Mouse (Mus musculus) bone marrow, adult 2 months (tissue): ENCODE measurements at regions not wholly inside any gene's neighbourhood (a gene's known extent, or its start where the extent isn't known, plus 50 kb on each side); places are given as distances from the start of the nearest gene placed in this dataset.

ENCODE experiments used
- CTCF ChIP-seq: fragments of 200-500 bp; IDR thresholded peaks from 2 replicates; pipeline ENCODE4 v1.5.1; 2011; ENCODE audit warnings: low read length, control low read depth; ENCODE audit not compliant: control insufficient read depth, insufficient read depth
- POLR2A ChIP-seq: fragments of 200-500 bp; IDR thresholded peaks from 2 replicates; pipeline ENCODE4 v1.6.1; 2011; ENCODE audit warnings: low read depth, mild to moderate bottlenecking, control low read depth, low read length, borderline replicate concordance; ENCODE audit not compliant: control insufficient read depth

GRCm38 (mm10) chr2:92671586-92671985, 72.1 kb downstream of the Chst1 start:
- TF ChIP-seq CTCF (no peak), POLR2A (no peak)
